Mouse (Mus musculus) MEL (cell line): ENCODE measurements around the gene P4ha2. TPM values are rescaled to one million over a fixed set of nuclear protein-coding genes. Genes with fewer than 3 reads are reported as not detected.

ENCODE experiments used
- DNase-seq: peaks from one replicate; pipeline ENCODE4 v3.0.0; 2011; ENCODE audit warnings: low read depth, low spot score
- H3K27ac ChIP-seq: 2 replicates; pipeline ENCODE4 v1.5.1; 2012; ENCODE audit warnings: low read depth, mild to moderate bottlenecking, control low read depth, low read length, moderate library complexity; ENCODE audit not compliant: control insufficient read depth
- H3K27me3 ChIP-seq, 2 experiments: fragments of 150-350 bp in 1 of 2; sonication (generic) in 1 of 2; 2 replicates each; pipeline ENCODE4 v1.6.1; 2012; ENCODE audit warnings: low read length in 2 of 2, mild to moderate bottlenecking in 2 of 2, improper control_type of control experiment in 1 of 2, moderate library complexity in 1 of 2; ENCODE audit not compliant: insufficient read depth in 2 of 2, control insufficient read depth in 1 of 2
- H3K36me3 ChIP-seq, 2 experiments: 2 replicates each; pipeline ENCODE4 v1.6.1; 2012 to 2014; ENCODE audit warnings: low read length in 2 of 2, improper control_type of control experiment in 1 of 2, inconsistent platforms in 1 of 2, mild to moderate bottlenecking in 1 of 2; ENCODE audit not compliant: insufficient read depth in 2 of 2, control insufficient read depth in 1 of 2
- H3K4me1 ChIP-seq, 2 experiments: fragments of 150-350 bp in 1 of 2; sonication (generic) in 1 of 2; 2 replicates each; pipeline ENCODE4 v1.6.1; 2012; ENCODE audit warnings: low read length in 2 of 2, improper control_type of control experiment in 1 of 2, mild to moderate bottlenecking in 1 of 2; ENCODE audit not compliant: insufficient read depth in 2 of 2, control insufficient read depth in 1 of 2
- H3K4me3 ChIP-seq, 2 experiments: fragments of 150-350 bp in 1 of 2; sonication (generic) in 1 of 2; 2 replicates each; pipeline ENCODE4 v1.5.1; 2012; ENCODE audit warnings: low read depth in 2 of 2, low read length in 2 of 2, mild to moderate bottlenecking in 2 of 2, moderate library complexity in 2 of 2, control low read depth in 1 of 2, improper control_type of control experiment in 1 of 2; ENCODE audit not compliant: control insufficient read depth in 1 of 2, insufficient read depth in 1 of 2
- H3K79me2 ChIP-seq: 2 replicates; pipeline ENCODE4 v1.6.1; 2012; ENCODE audit warnings: mild to moderate bottlenecking, low read length, moderate library complexity; ENCODE audit not compliant: control insufficient read depth, poor library complexity, insufficient read depth
- H3K9ac ChIP-seq: 2 replicates; pipeline ENCODE4 v1.6.1; 2012; ENCODE audit warnings: low read depth, mild to moderate bottlenecking, control low read depth, low read length, moderate library complexity; ENCODE audit not compliant: control insufficient read depth, poor library complexity, severe bottlenecking
- H3K9me3 ChIP-seq: fragments of 150-350 bp; sonication (generic); replicated peaks from 2 replicates; pipeline ENCODE4 v1.6.1; 2012; ENCODE audit warnings: mild to moderate bottlenecking, low read length, improper control_type of control experiment, moderate library complexity; ENCODE audit not compliant: insufficient read depth
- BHLHE40 ChIP-seq: IDR thresholded peaks from 2 replicates; pipeline ENCODE4 v1.6.1; 2012; ENCODE audit warnings: low read depth, mild to moderate bottlenecking, inconsistent platforms, low read length, improper control_type of control experiment, borderline replicate concordance
- CHD1 ChIP-seq: IDR thresholded peaks from 2 replicates; pipeline ENCODE4 v1.6.1; 2012; ENCODE audit warnings: low read depth, mild to moderate bottlenecking, inconsistent platforms, low read length, improper control_type of control experiment
- E2F4 ChIP-seq: IDR thresholded peaks from 2 replicates; pipeline ENCODE4 v1.6.1; 2011; ENCODE audit warnings: low read depth, low read length, improper control_type of control experiment, borderline replicate concordance
- ELF1 ChIP-seq: IDR thresholded peaks from 2 replicates; pipeline ENCODE4 v1.6.1; 2014; ENCODE audit warnings: low read depth, mild to moderate bottlenecking, inconsistent platforms, low read length, improper control_type of control experiment, moderate library complexity
- ETS1 ChIP-seq: IDR thresholded peaks from 2 replicates; pipeline ENCODE4 v1.6.1; 2012; ENCODE audit warnings: low read depth, mild to moderate bottlenecking, inconsistent platforms, low read length, improper control_type of control experiment, moderate library complexity
- GABPA ChIP-seq: IDR thresholded peaks from 2 replicates; pipeline ENCODE4 v1.6.1; 2012; ENCODE audit warnings: low read depth, mild to moderate bottlenecking, inconsistent platforms, low read length, improper control_type of control experiment, moderate library complexity
- GATA1 ChIP-seq: IDR thresholded peaks from 2 replicates; pipeline ENCODE4 v1.6.1; 2011; ENCODE audit warnings: low read depth, low read length, improper control_type of control experiment
- MAX ChIP-seq: IDR thresholded peaks from 2 replicates; pipeline ENCODE4 v1.6.1; 2011; ENCODE audit warnings: low read length, improper control_type of control experiment
- MXI1 ChIP-seq: IDR thresholded peaks from 2 replicates; pipeline ENCODE4 v1.6.1; 2011; ENCODE audit warnings: mild to moderate bottlenecking, low read depth, low read length, improper control_type of control experiment
- MYB ChIP-seq: IDR thresholded peaks from 2 replicates; pipeline ENCODE4 v1.6.1; 2011; ENCODE audit warnings: mild to moderate bottlenecking, low read depth, low read length, improper control_type of control experiment
- RCOR1 ChIP-seq: IDR thresholded peaks from 2 replicates; pipeline ENCODE4 v1.6.1; 2012; ENCODE audit warnings: low read depth, mild to moderate bottlenecking, inconsistent platforms, low read length, improper control_type of control experiment
- SIN3A ChIP-seq: IDR thresholded peaks from 2 replicates; pipeline ENCODE4 v1.6.1; 2012; ENCODE audit warnings: low read length, improper control_type of control experiment, inconsistent platforms
- SMC3 ChIP-seq: IDR thresholded peaks from 2 replicates; pipeline ENCODE4 v1.6.1; 2011; ENCODE audit warnings: low read depth, low read length, improper control_type of control experiment
- TCF12 ChIP-seq: IDR thresholded peaks from 2 replicates; pipeline ENCODE4 v1.6.1; 2014; ENCODE audit warnings: low read depth, mild to moderate bottlenecking, inconsistent platforms, low read length, improper control_type of control experiment, moderate library complexity
- ZC3H11A ChIP-seq: IDR thresholded peaks from 2 replicates; pipeline ENCODE4 v1.6.1; 2012; ENCODE audit warnings: low read depth, mild to moderate bottlenecking, inconsistent platforms, low read length, improper control_type of control experiment
- ZMIZ1 ChIP-seq: IDR thresholded peaks from 2 replicates; pipeline ENCODE4 v1.6.1; 2012; ENCODE audit warnings: low read depth, mild to moderate bottlenecking, inconsistent platforms, low read length, improper control_type of control experiment, moderate library complexity
- ZNF384 ChIP-seq: IDR thresholded peaks from 2 replicates; pipeline ENCODE4 v1.6.1; 2012; ENCODE audit warnings: low read depth, mild to moderate bottlenecking, inconsistent platforms, low read length, improper control_type of control experiment
- polyA plus RNA-seq, 2 experiments: library from polyadenylated mRNA; stranded (reverse) in 1 of 2; unstranded in 1 of 2; fragments of >175 nt in 1 of 2; fragments of >200 nt in 1 of 2; gene quantifications; 2 replicates each; pipeline versions ENCODE4 v1.2.1 to v1.2.4; 2012; ENCODE audit warnings: low replicate concordance in 2 of 2, low read depth in 1 of 2; ENCODE audit not compliant: insufficient read length in 2 of 2, insufficient read depth in 1 of 2, missing spikeins in 1 of 2
- total RNA-seq: library from RNA; depleted of rRNA; stranded (reverse); fragments of 300-350 nt; gene quantifications from 2 replicates; pipeline ENCODE4 v1.2.3, GENCODE M21; 2012

The P4ha2 gene
- total and polyA plus RNA-seq, 3 experiments, result 18.6 to 57.8 TPM; not detected in 1

GRCm38 (mm10) chr11:54100692-54101591 is 1.0 kb downstream of the P4ha2 start (continued):
- TF ChIP-seq SIN3A (peak; percentile 39; the same call in 1 of the 2 replicates), ZC3H11A (no peak), MAX (peak; percentile 77), RCOR1 (0 out of 2 replicates have a peak, but pooled peaks have one; percentile 1), BHLHE40 (no peak), MYB (no peak), TCF12 (0 out of 2 replicates have a peak, but pooled peaks have one; percentile 10), MXI1 (peak; percentile 75), E2F4 (no peak), GATA1 (no peak), GABPA (no peak), CHD1 (no peak), SMC3 (no peak), ELF1 (no peak)

GRCm38 (mm10) chr11:54101701-54102100 is 1.8 kb downstream of the P4ha2 start:
- Histone ChIP-seq H3K9ac (peak overlapping the region; percentile 50), H3K79me2 (no peaks in the 10 kb centered on the region), H3K4me3 (peak overlapping the region; percentile 65 to 95), H3K4me1 (peaks cover 13 to 22% of the 10 kb centered on the region in 2 experiments), H3K9me3 (no peaks in the 10 kb centered on the region), H3K27ac (no peak overlapping the region), H3K27me3 (0 out of 4 replicates have a peak, but pooled peaks cover 0 to 2% of the 10 kb centered on the region in 2 experiments), H3K36me3 (peaks cover 0 to 14% of the 10 kb centered on the region in 2 experiments; a peak in 2 of 4 replicates)
- TF ChIP-seq RCOR1, result no peak
- no peak for TF ChIP-seq ETS1
- no peak for TF ChIP-seq MYB
- TF ChIP-seq ZMIZ1, result no peak
- no peak for TF ChIP-seq ZNF384
- peak; percentile 20 for DNase-seq
